Mouse (Mus musculus): Measurements from ENCODE around the gene Spag6l.
"Not testable (repeated sequence)": the region's sequence is repeated elsewhere in the genome, so short reads cannot be mapped to it uniquely, and the experiment has no call there.

Spag6l gene

DNA sequence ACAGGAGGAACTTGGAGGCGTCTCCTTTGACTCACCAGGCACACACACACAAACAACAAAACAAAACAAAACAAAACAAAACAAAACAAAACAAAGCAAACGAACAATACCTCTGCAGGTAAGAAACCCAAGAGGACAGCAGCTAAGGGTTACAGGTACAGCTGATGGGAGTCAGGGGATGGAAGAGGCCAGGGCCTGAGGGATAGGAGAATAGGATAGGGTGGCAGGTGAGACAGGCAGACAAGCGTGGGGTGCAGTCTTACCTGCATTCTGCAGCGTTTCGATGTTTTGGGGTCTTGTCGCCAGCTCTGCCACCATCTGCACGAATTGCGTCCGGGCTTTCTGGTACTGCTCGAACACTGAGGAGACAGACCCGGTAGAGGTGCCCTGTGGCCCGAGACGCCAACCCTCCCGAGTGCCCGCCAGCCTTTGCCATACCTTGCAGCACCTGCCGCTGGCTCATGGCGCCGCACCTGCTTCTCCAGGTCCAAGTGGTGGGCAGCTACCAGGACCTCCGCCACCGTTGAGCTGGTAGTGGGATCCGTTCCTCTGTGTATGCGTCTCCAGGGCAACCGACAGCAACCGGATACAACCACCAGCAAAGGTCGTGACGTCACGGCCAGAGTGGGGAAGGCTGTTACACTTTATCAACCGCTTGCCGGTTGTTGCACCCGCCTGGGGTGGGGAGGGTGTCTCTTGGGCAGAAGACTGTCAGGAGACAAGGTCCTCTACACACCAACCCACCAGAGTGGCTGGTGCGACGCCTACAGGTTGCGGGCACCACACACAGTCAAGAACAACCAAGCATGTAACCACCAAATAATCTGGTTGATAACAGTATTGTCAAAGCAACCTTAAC, at the start of gene Spag6l:
Gene Spag6l (minus strand): TSS at position 700 of the 859 bp plus-strand sequence.
- DNase-seq (ENCODE audit: low spot score) = peak; percentile 32

DNA sequence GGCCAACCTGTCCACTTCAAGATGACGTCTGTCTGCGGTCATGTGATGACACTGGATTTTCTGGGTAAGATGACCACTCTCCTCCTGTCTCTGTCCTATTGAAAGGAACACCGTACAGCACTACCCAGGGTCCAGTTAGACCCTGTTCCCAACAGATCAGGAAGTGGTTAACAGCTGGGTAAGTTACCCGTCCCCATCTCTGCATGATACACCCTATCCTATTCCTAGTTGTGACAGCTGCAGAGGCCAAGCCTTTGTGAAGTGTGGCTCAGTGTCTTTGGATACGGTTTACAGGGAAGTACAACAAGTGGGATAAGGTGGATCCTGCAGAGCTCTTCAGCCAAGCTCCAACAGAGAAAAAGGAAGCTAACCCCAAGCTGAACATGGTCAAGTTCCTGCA, 49.8 kb upstream of the Spag6l start:
- no peak for DNase-seq (ENCODE audit: low spot score)

- peak; percentile 88 for DNase-seq (ENCODE audit: low spot score)
Observed at GRCm38 (mm10) chr16:16870617-16871331, 41.5 kb upstream of the Spag6l start, which contains the start of the genes Top3b and Vpreb1. Top3b (plus strand) TSS chr16:16870736. Vpreb1 (minus strand) TSS chr16:16870843.

- DNase-seq (ENCODE audit: low spot score) = no peak
Observed at GRCm38 (mm10) chr16:16870241-16870616, 41.0 kb upstream of the Spag6l start.

DNA sequence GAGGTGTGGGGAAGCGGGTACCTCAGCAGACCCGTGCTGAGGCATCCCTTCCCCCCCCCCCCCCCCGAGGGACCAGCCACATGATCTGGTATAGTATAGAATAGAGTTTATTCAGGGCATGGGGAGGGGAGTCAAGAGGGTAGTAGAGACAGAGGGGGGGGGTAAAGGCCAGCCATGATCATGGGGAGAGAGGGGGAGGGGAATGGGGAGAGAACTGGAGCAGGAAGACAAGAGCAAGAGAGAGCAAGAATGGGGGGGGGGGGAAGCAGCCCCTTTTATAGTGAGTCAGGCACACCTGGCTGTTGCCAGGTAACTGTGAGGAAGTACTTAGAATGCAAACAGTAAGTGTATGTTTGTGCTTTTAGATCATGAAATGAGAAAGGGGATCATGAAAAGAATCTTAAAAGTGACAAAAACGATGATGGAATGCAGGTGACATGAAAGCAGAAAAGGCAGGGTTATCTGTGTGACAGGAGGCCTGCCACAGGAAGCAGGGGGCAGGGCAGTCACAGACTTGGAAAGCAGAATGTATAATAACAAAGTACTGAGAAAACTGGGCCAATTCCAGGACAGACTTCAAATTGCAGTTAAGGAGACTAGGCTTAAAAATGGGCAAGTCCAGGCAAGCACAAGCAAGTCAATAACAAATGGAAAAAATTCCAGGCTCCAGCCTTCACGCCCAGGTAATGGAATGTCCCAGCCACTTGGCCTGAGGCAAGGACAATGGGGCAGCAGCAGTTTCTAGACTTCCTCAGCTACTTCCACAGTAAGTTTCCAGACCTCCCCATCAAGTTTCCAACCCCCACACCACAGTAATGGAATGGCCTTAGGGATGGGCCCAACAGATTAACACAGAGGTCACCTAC, 36.7 kb upstream of the Spag6l start:
- no peak for DNase-seq (ENCODE audit: low spot score)

- DNase-seq (ENCODE audit: low spot score) = no peak
Observed at GRCm38 (mm10) chr16:16865217-16865616, 36.0 kb upstream of the Spag6l start.

DNA sequence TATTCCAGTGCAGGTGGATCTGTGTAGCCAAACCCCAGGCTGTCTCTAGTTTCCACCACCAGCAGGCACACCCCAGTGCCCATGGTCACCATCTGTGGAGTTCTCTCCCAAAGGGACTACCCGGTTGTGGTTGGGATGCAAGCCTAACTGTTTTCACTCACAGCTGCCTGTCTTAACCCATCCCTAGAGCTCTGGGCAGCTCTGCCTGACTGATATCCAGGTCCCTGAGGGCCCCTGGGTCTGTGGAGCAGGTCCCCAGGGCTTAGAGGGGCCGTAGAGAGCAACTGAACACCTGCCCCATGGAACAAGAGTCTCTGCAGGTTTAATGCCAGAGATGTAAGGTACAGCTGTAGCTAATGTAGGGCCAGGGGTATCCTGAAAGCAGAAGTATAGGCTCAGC, 34.7 kb upstream of the Spag6l start, which contains the start of gene Igll1:
Gene Igll1 (minus strand): TSS at position 8 of the 400 bp plus-strand sequence.
- DNase-seq (ENCODE audit: low spot score) = no peak

- no peak for DNase-seq (ENCODE audit: low spot score)
Observed at GRCm38 (mm10) chr16:16862288-16862687, 33.0 kb upstream of the Spag6l start.

- no peak for DNase-seq (ENCODE audit: low spot score)
Observed at GRCm38 (mm10) chr16:16856731-16857476, 27.6 kb upstream of the Spag6l start.

DNA sequence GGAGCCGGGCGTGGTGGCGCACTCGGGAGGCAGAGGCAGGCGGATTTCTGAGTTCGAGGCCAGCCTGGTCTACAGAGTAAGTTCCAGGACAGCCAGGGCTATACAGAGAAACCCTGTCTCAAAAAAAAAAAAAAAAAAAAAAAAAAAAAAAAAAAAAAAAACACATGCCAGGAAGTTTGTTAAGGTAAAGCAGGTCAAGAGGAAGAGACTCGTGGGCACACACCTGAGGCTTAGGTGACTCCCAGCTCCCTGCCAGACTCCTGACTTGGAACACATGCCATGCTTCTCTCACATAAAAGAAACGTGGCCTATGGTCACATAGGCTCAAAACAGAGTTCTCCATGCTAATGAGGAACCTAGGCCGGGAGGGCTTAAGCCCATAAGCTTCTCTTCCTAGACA, 26.8 kb upstream of the Spag6l start:
- not testable (repeated sequence) for DNase-seq (ENCODE audit: low spot score)

GRCm38 (mm10) chr16:16855541-16855940, 26.3 kb upstream of the Spag6l start:
- DNase-seq (ENCODE audit: low spot score) = no peak

- peak; percentile 46 for DNase-seq (ENCODE audit: low spot score)
Observed at GRCm38 (mm10) chr16:16854836-16855235, 25.6 kb upstream of the Spag6l start.

DNA sequence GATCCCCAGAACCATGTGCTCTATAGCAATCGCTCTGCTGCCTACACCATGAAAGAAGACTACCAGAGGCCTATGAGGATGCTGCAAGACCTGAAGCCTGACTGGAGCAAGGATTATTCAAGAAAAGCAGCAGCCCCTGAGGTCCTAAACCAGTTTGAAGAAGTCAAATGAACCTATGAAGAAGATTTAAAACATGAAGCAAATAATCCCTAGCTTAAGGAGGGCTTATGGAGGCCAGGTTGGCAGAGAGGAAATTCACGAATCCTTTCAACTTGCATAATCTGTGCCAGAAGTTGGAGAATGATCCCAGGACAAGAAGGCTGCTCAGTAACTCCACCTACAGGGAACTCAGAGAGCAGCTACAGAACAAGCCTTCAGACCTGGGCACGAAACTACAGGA, 23.2 kb upstream of the Spag6l start:
- DNase-seq (ENCODE audit: low spot score) = no peak

GRCm38 (mm10) chr16:16849196-16849595, 19.9 kb upstream of the Spag6l start:
- no peak for DNase-seq (ENCODE audit: low spot score)

- DNase-seq (ENCODE audit: low spot score) = no peak
Observed at GRCm38 (mm10) chr16:16829671-16830070, 415 bp upstream of the Spag6l start.

DNA sequence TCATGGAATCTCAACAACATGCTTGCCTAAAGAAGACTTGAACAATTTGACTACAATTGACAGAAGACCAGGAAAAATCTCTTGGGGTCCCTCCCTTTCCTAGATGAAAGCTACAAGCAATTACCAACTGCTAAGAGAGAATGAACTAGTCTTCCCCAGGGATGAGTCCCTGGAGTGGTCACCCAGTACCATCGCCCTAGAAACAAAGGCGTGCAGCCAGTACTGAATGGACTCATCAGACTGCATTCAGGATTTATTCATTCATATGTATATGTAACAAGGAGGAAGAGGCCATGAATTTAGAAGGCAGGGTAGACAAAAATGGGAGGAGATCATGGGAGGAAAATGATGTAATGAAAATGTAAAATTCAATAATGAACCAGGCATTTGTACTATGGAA, 3.0 kb downstream of the Spag6l start:
- no peak for DNase-seq (ENCODE audit: low spot score)

DNA sequence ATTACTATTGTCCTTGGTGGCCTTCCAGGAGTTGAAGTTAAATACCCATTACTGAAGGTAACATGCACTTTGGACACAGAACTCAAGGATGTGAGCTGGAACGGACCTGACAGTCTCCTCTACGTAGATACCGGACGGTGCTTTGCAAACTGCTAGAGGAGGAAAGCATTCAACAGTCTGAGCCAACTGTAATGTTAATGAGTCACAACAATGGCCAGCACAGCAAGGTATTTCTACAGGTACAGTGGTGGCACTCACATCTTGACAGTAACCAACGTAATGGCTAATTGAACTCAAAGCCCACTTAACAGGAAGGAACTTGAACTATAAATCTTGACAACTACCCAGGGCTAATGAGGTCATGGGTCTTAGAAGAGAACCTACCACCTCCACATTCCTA, 3.8 kb downstream of the Spag6l start:
- no peak for DNase-seq (ENCODE audit: low spot score)

GRCm38 (mm10) chr16:16806325-16806724, 22.9 kb downstream of the Spag6l start:
- no peak for DNase-seq (ENCODE audit: low spot score)
